Mouse (Mus musculus): Measurements from ENCODE around the gene Rab37.

The Rab37 gene

GRCm38 (mm10) chr11:115091362-115091901, at the start of gene Rab37:
Gene Rab37, plus strand, starts transcription at chr11:115091431.
- no peak for DNase-seq (ENCODE audit: low spot score in 2 of 2)

GRCm38 (mm10) chr11:115048259-115048658, 43.0 kb upstream of the Rab37 start, which contains the start of gene Cd300ld3:
Gene Cd300ld3, minus strand, starts transcription at chr11:115048409.
- DNase-seq (ENCODE audit: low spot score in 2 of 2), result no peak

GRCm38 (mm10) chr11:115049282-115049895, 41.8 kb upstream of the Rab37 start:
- peak in 1 of 2 experiments; percentile 8 for DNase-seq (ENCODE audit: low spot score in 2 of 2)

- DNase-seq (ENCODE audit: low spot score in 2 of 2), result no peak
These were observed 39.0 kb upstream of the Rab37 start for GRCm38 (mm10) chr11:115052206-115052605.

GRCm38 (mm10) chr11:115052991-115053390, 38.2 kb upstream of the Rab37 start:
- DNase-seq (ENCODE audit: low spot score in 2 of 2), result no peak

- DNase-seq (ENCODE audit: low spot score in 2 of 2), result no peak
These were observed 36.7 kb upstream of the Rab37 start for GRCm38 (mm10) chr11:115054537-115054936.

GRCm38 (mm10) chr11:115058701-115059100, 32.5 kb upstream of the Rab37 start:
- DNase-seq (ENCODE audit: low spot score in 2 of 2), result no peak

- no peak for DNase-seq (ENCODE audit: low spot score in 2 of 2)
These were observed 31.4 kb upstream of the Rab37 start for GRCm38 (mm10) chr11:115059797-115060196.

- no peak for DNase-seq (ENCODE audit: low spot score in 2 of 2)
These were observed 29.2 kb upstream of the Rab37 start, which contains the start of gene Cd300e for GRCm38 (mm10) chr11:115062077-115062476. Gene Cd300e, minus strand, starts transcription at chr11:115062177.

- no peak for DNase-seq (ENCODE audit: low spot score in 2 of 2)
These were observed 24.5 kb upstream of the Rab37 start for GRCm38 (mm10) chr11:115066768-115067167.

GRCm38 (mm10) chr11:115071015-115071551, 20.1 kb upstream of the Rab37 start:
- no peak for DNase-seq (ENCODE audit: low spot score in 2 of 2)

- no peak for DNase-seq (ENCODE audit: low spot score in 2 of 2)
These were observed 19.5 kb upstream of the Rab37 start for GRCm38 (mm10) chr11:115071631-115072294.

GRCm38 (mm10) chr11:115073002-115073401, 18.2 kb upstream of the Rab37 start:
- no peak for DNase-seq (ENCODE audit: low spot score in 2 of 2)

- no peak for DNase-seq (ENCODE audit: low spot score in 2 of 2)
These were observed 15.8 kb upstream of the Rab37 start for GRCm38 (mm10) chr11:115075407-115075806.

- DNase-seq (ENCODE audit: low spot score in 2 of 2), result no peak
These were observed 15.4 kb upstream of the Rab37 start for GRCm38 (mm10) chr11:115075859-115076258.

- DNase-seq (ENCODE audit: low spot score in 2 of 2), result no peak
These were observed 13.8 kb upstream of the Rab37 start for GRCm38 (mm10) chr11:115077436-115077835.

- DNase-seq (ENCODE audit: low spot score in 2 of 2), result no peak
These were observed 12.6 kb upstream of the Rab37 start for GRCm38 (mm10) chr11:115078680-115079079.

- DNase-seq (ENCODE audit: low spot score in 2 of 2), result peak; percentile 27 to 45
These were observed 10.3 kb upstream of the Rab37 start for GRCm38 (mm10) chr11:115080886-115081285.

GRCm38 (mm10) chr11:115081373-115081772, 9.9 kb upstream of the Rab37 start:
- DNase-seq (ENCODE audit: low spot score in 2 of 2), result no peak

GRCm38 (mm10) chr11:115082196-115082595, 9.0 kb upstream of the Rab37 start:
- DNase-seq (ENCODE audit: low spot score in 2 of 2), result no peak

GRCm38 (mm10) chr11:115083376-115084139, 7.7 kb upstream of the Rab37 start:
- DNase-seq (ENCODE audit: low spot score in 2 of 2), result peak in 1 of 2 experiments; percentile 64

- no peak for DNase-seq (ENCODE audit: low spot score in 2 of 2)
These were observed 6.6 kb upstream of the Rab37 start for GRCm38 (mm10) chr11:115084595-115084994.
